Mouse (Mus musculus) left cerebral cortex, postnatal 10 days (tissue): ENCODE measurements around the gene Drap1. TPM values are rescaled to one million over a fixed set of nuclear protein-coding genes. Genes with fewer than 3 reads are reported as not detected.

Experiments used
- DNase-seq, 2 experiments: peaks; one replicate each; pipeline ENCODE4 v3.0.0; 2021 to 2022; ENCODE audit warnings: low spot score in 2 of 2, mixed read lengths in 1 of 2; ENCODE audit errors: extremely low spot score in 1 of 2
- intact Hi-C: fragments of 180-260 bp; cut with DNase I; formaldehyde crosslinking; loops from one replicate; pipeline ENCODE4 v1.15.1; 2025
- total RNA-seq, 2 experiments: library from RNA; stranded (reverse); gene quantifications; 2 replicates each; pipeline ENCODE4 v1.2.3; 2021

Drap1 gene
- 100 to 1,000 TPM; 188 to 190 TPM for total RNA-seq

GRCm38 (mm10) chr19:5424782-5425741 is at the start of gene Drap1, which contains the start of gene AI837181:
TSS of gene Drap1 (minus strand) at chr19:5424979.
TSS of gene AI837181 (plus strand) at chr19:5425144.
- intact Hi-C loops, result no loop called here

GRCm38 (mm10) chr19:5473720-5474119 is 48.9 kb upstream of the Drap1 start, which contains the start of gene Efemp2:
TSS of gene Efemp2 (plus strand) at chr19:5473954.
- intact Hi-C loops, result no loop called here

More at GRCm38 (mm10) chr19:5424782-5425741, at the start of gene Drap1, which contains the start of gene AI837181:
- peak; percentile 91 to 97 for DNase-seq

GRCm38 (mm10) chr19:5472857-5473256 is 48.1 kb upstream of the Drap1 start:
- intact Hi-C loops, result no loop called here
- no peak for DNase-seq

More at GRCm38 (mm10) chr19:5473720-5474119, 48.9 kb upstream of the Drap1 start, which contains the start of gene Efemp2:
- peak in 1 of 2 experiments; percentile 90 for DNase-seq

- intact Hi-C loops, result no loop called here
Observed at GRCm38 (mm10) chr19:5471846-5472245, 47.1 kb upstream of the Drap1 start.

GRCm38 (mm10) chr19:5468374-5468773 is 43.6 kb upstream of the Drap1 start, which contains the start of gene Ctsw:
TSS of gene Ctsw (minus strand) at chr19:5468507.
- intact Hi-C loops, result no loop called here
- DNase-seq, result peak in 1 of 2 experiments; percentile 55

More at GRCm38 (mm10) chr19:5471846-5472245, 47.1 kb upstream of the Drap1 start:
- no peak for DNase-seq

GRCm38 (mm10) chr19:5466916-5467500 is 42.2 kb upstream of the Drap1 start:
- intact Hi-C loops, result no loop called here

GRCm38 (mm10) chr19:5465037-5465436 is 40.3 kb upstream of the Drap1 start:
- no peak for DNase-seq
- intact Hi-C loops, result no loop called here

More at GRCm38 (mm10) chr19:5466916-5467500, 42.2 kb upstream of the Drap1 start:
- DNase-seq, result no peak

GRCm38 (mm10) chr19:5463791-5464562 is 39.2 kb upstream of the Drap1 start:
- intact Hi-C loops, result no loop called here
- DNase-seq, result peak in 1 of 2 experiments; percentile 79

- intact Hi-C loops, result no loop called here
- DNase-seq, result peak in 1 of 2 experiments; percentile 21
Observed at GRCm38 (mm10) chr19:5463212-5463611, 38.4 kb upstream of the Drap1 start.

- intact Hi-C loops, result no loop called here
- no peak for DNase-seq
Observed at GRCm38 (mm10) chr19:5461411-5461810, 36.6 kb upstream of the Drap1 start.

GRCm38 (mm10) chr19:5460465-5460911 is 35.7 kb upstream of the Drap1 start, which contains the start of gene Fibp:
TSS of gene Fibp (plus strand) at chr19:5460615.
- intact Hi-C loops, result no loop called here
- peak; percentile 88 to 92 for DNase-seq

GRCm38 (mm10) chr19:5459896-5460295 is 35.1 kb upstream of the Drap1 start:
- no peak for DNase-seq
- intact Hi-C loops, result no loop called here

- peak in 1 of 2 experiments; percentile 56 for DNase-seq
Observed at GRCm38 (mm10) chr19:5459019-5459418, 34.2 kb upstream of the Drap1 start.

GRCm38 (mm10) chr19:5457746-5458442 is 33.1 kb upstream of the Drap1 start, which contains the start of gene Ccdc85b:
TSS of gene Ccdc85b (minus strand) at chr19:5457894.
- intact Hi-C loops, result no loop called here
- DNase-seq, result peak in 1 of 2 experiments; percentile 58

More at GRCm38 (mm10) chr19:5459019-5459418, 34.2 kb upstream of the Drap1 start:
- intact Hi-C loops, result no loop called here

GRCm38 (mm10) chr19:5456922-5457745 is 32.4 kb upstream of the Drap1 start:
- peak; percentile 93 to 99 for DNase-seq
- intact Hi-C loops, result no loop called here

- DNase-seq, result peak in 1 of 2 experiments; percentile 74
- intact Hi-C loops, result no loop called here
Observed at GRCm38 (mm10) chr19:5456241-5456921, 31.6 kb upstream of the Drap1 start.
